Mouse (Mus musculus): ENCODE measurements around the gene Maml2.
A peak's percentile ranks its signal among the peaks of the same experiment; 100 is the strongest.

The Maml2 gene

GRCm38 (mm10) chr9:13668742-13669141 is 371.0 kb downstream of the Maml2 start:
- H3K4me3 ChIP-seq (replicated peaks; ENCODE audit: low read length): no peak overlapping the region
- peaks cover 8% of the 10 kb centered on the region; the same call in 1 of the 2 replicates for H3K4me1 ChIP-seq (replicated peaks; ENCODE audit: low read depth, low read length)
- 0 out of 2 replicates have a peak, but pooled peaks cover 4% of the 10 kb centered on the region for H3K27me3 ChIP-seq (ENCODE audit: insufficient read depth, low read length)
- H3K9me3 ChIP-seq (ENCODE audit: low read length): no peaks in the 10 kb centered on the region
- no peaks in the 10 kb centered on the region for H3K36me3 ChIP-seq (ENCODE audit: insufficient read depth, low read length)
- TF ChIP-seq POU5F1 (IDR thresholded peaks at IDR 0.05; ENCODE audit: borderline replicate concordance, low read length): no peak
- TF ChIP-seq NANOG (IDR thresholded peaks at IDR 0.05; ENCODE audit: borderline replicate concordance, low read length): no peak
- TF ChIP-seq CTCF (conservative IDR thresholded peaks at IDR 0.05; ENCODE audit: low read length): no peak

GRCm38 (mm10) chr9:13671125-13671769 is 373.5 kb downstream of the Maml2 start:
- no peak for TF ChIP-seq NANOG (IDR thresholded peaks at IDR 0.05; ENCODE audit: borderline replicate concordance, low read length)
- TF ChIP-seq CTCF (conservative IDR thresholded peaks at IDR 0.05; ENCODE audit: low read length): no peak
- no peak for TF ChIP-seq POU5F1 (IDR thresholded peaks at IDR 0.05; ENCODE audit: borderline replicate concordance, low read length)
- H3K9me3 ChIP-seq (ENCODE audit: low read length): no peaks in the 10 kb centered on the region
- H3K4me3 ChIP-seq (replicated peaks; ENCODE audit: low read length): no peak overlapping the region
- H3K4me1 ChIP-seq (replicated peaks; ENCODE audit: low read depth, low read length): peaks cover 8% of the 10 kb centered on the region; the same call in 1 of the 2 replicates
- no peaks in the 10 kb centered on the region for H3K27me3 ChIP-seq (ENCODE audit: insufficient read depth, low read length)
- no peaks in the 10 kb centered on the region for H3K36me3 ChIP-seq (ENCODE audit: insufficient read depth, low read length)

- Histone ChIP-seq H3K4me1 (replicated peaks; ENCODE audit: low read depth, low read length) (peaks cover 8% of the 10 kb centered on the region; the same call in 1 of the 2 replicates), H3K36me3 (ENCODE audit: insufficient read depth, low read length) (no peaks in the 10 kb centered on the region), H3K4me3 (replicated peaks; ENCODE audit: low read length) (no peak overlapping the region), H3K9me3 (ENCODE audit: low read length) (no peaks in the 10 kb centered on the region), H3K27me3 (ENCODE audit: insufficient read depth, low read length) (no peaks in the 10 kb centered on the region)
- TF ChIP-seq POU5F1 (IDR thresholded peaks at IDR 0.05; ENCODE audit: borderline replicate concordance, low read length): no peak
- TF ChIP-seq NANOG (IDR thresholded peaks at IDR 0.05; ENCODE audit: borderline replicate concordance, low read length): no peak
- no peak for TF ChIP-seq CTCF (conservative IDR thresholded peaks at IDR 0.05; ENCODE audit: low read length)
Measured at GRCm38 (mm10) chr9:13673304-13673703, 375.5 kb downstream of the Maml2 start.

- no peaks in the 10 kb centered on the region for H3K36me3 ChIP-seq (ENCODE audit: insufficient read depth, low read length)
- no peak overlapping the region for H3K4me3 ChIP-seq (replicated peaks; ENCODE audit: low read length)
Measured at GRCm38 (mm10) chr9:13678026-13678425, 380.3 kb downstream of the Maml2 start.

GRCm38 (mm10) chr9:13679696-13680095 is 381.9 kb downstream of the Maml2 start:
- no peaks in the 10 kb centered on the region for H3K27me3 ChIP-seq (ENCODE audit: insufficient read depth, low read length)
- peaks cover 9% of the 10 kb centered on the region; the same call in 1 of the 2 replicates for H3K4me1 ChIP-seq (replicated peaks; ENCODE audit: low read depth, low read length)
- TF ChIP-seq CTCF (conservative IDR thresholded peaks at IDR 0.05; ENCODE audit: low read length) (no peak), POU5F1 (IDR thresholded peaks at IDR 0.05; ENCODE audit: borderline replicate concordance, low read length) (no peak), NANOG (IDR thresholded peaks at IDR 0.05; ENCODE audit: borderline replicate concordance, low read length) (no peak)
- H3K36me3 ChIP-seq (ENCODE audit: insufficient read depth, low read length): no peaks in the 10 kb centered on the region
- H3K9me3 ChIP-seq (ENCODE audit: low read length): no peaks in the 10 kb centered on the region
- H3K4me3 ChIP-seq (replicated peaks; ENCODE audit: low read length): no peak overlapping the region

More at GRCm38 (mm10) chr9:13678026-13678425, 380.3 kb downstream of the Maml2 start:
- Histone ChIP-seq H3K9me3 (ENCODE audit: low read length) (no peaks in the 10 kb centered on the region), H3K27me3 (ENCODE audit: insufficient read depth, low read length) (no peaks in the 10 kb centered on the region), H3K4me1 (replicated peaks; ENCODE audit: low read depth, low read length) (peaks cover 9% of the 10 kb centered on the region; the same call in 1 of the 2 replicates)
- no peak for TF ChIP-seq NANOG (IDR thresholded peaks at IDR 0.05; ENCODE audit: borderline replicate concordance, low read length)
- no peak for TF ChIP-seq POU5F1 (IDR thresholded peaks at IDR 0.05; ENCODE audit: borderline replicate concordance, low read length)
- TF ChIP-seq CTCF (conservative IDR thresholded peaks at IDR 0.05; ENCODE audit: low read length): no peak

GRCm38 (mm10) chr9:13681147-13681546 is 383.4 kb downstream of the Maml2 start:
- Histone ChIP-seq H3K27me3 (ENCODE audit: insufficient read depth, low read length) (no peaks in the 10 kb centered on the region), H3K9me3 (ENCODE audit: low read length) (no peaks in the 10 kb centered on the region), H3K4me1 (replicated peaks; ENCODE audit: low read depth, low read length) (peaks cover 9% of the 10 kb centered on the region; the same call in 1 of the 2 replicates), H3K36me3 (ENCODE audit: insufficient read depth, low read length) (no peaks in the 10 kb centered on the region), H3K4me3 (replicated peaks; ENCODE audit: low read length) (no peak overlapping the region)
- TF ChIP-seq NANOG (IDR thresholded peaks at IDR 0.05; ENCODE audit: borderline replicate concordance, low read length): no peak
- no peak for TF ChIP-seq POU5F1 (IDR thresholded peaks at IDR 0.05; ENCODE audit: borderline replicate concordance, low read length)
- TF ChIP-seq CTCF (conservative IDR thresholded peaks at IDR 0.05; ENCODE audit: low read length): no peak

- Histone ChIP-seq H3K27me3 (ENCODE audit: insufficient read depth, low read length) (no peaks in the 10 kb centered on the region), H3K36me3 (ENCODE audit: insufficient read depth, low read length) (no peaks in the 10 kb centered on the region), H3K4me3 (replicated peaks; ENCODE audit: low read length) (no peak overlapping the region), H3K4me1 (replicated peaks; ENCODE audit: low read depth, low read length) (peaks cover 10% of the 10 kb centered on the region), H3K9me3 (ENCODE audit: low read length) (no peaks in the 10 kb centered on the region)
- TF ChIP-seq CTCF (conservative IDR thresholded peaks at IDR 0.05; ENCODE audit: low read length): peak; percentile 48
- 0 out of 2 replicates have a peak, but pooled peaks have one; percentile 26 for TF ChIP-seq NANOG (IDR thresholded peaks at IDR 0.05; ENCODE audit: borderline replicate concordance, low read length)
- no peak for TF ChIP-seq POU5F1 (IDR thresholded peaks at IDR 0.05; ENCODE audit: borderline replicate concordance, low read length)
Measured at GRCm38 (mm10) chr9:13681581-13682038, 383.9 kb downstream of the Maml2 start.

GRCm38 (mm10) chr9:13684327-13684934 is 386.7 kb downstream of the Maml2 start:
- no peaks in the 10 kb centered on the region for H3K27me3 ChIP-seq (ENCODE audit: insufficient read depth, low read length)
- no peaks in the 10 kb centered on the region for H3K9me3 ChIP-seq (ENCODE audit: low read length)
- H3K4me1 ChIP-seq (replicated peaks; ENCODE audit: low read depth, low read length): peaks cover 34% of the 10 kb centered on the region
- no peak overlapping the region for H3K4me3 ChIP-seq (replicated peaks; ENCODE audit: low read length)
- no peaks in the 10 kb centered on the region for H3K36me3 ChIP-seq (ENCODE audit: insufficient read depth, low read length)
- TF ChIP-seq POU5F1 (IDR thresholded peaks at IDR 0.05; ENCODE audit: borderline replicate concordance, low read length) (no peak), CTCF (conservative IDR thresholded peaks at IDR 0.05; ENCODE audit: low read length) (no peak), NANOG (IDR thresholded peaks at IDR 0.05; ENCODE audit: borderline replicate concordance, low read length) (no peak)

Data from E14TG2a.4 (cell line).